Mouse (Mus musculus) heart, adult 11 months (tissue): Measurements from ENCODE around the gene Gm8122.
"Not testable (repeated sequence)": the region's sequence is repeated elsewhere in the genome, so short reads cannot be mapped to it uniquely, and the experiment has no call there.

Source experiments
- DNase-seq: peaks from one replicate; pipeline ENCODE4 v3.0.0; 2022

The Gm8122 gene

DNA sequence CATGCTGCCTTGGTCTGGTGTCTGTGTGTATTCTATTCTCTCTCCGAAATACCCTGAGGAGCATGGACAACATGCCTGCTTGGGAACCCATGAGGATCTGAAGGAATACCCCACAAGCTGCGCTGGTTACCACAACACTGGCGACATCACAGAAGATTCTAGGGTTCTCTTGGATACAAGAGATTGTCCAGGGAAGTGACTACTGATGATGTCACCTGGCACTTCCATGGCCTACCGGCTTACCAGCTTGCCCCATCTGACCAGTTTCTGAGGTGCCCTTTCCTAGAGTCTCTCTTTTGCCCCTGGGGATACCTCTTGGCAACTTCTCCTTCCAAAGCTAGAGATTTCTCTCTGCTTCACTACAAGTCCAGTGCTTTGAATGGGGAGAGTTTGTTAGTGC is at the start of gene Gm8122:
TSS of gene Gm8122 (minus strand) at position 101 of the 400 bp plus-strand sequence.
- DNase-seq, result not testable (repeated sequence)

DNA sequence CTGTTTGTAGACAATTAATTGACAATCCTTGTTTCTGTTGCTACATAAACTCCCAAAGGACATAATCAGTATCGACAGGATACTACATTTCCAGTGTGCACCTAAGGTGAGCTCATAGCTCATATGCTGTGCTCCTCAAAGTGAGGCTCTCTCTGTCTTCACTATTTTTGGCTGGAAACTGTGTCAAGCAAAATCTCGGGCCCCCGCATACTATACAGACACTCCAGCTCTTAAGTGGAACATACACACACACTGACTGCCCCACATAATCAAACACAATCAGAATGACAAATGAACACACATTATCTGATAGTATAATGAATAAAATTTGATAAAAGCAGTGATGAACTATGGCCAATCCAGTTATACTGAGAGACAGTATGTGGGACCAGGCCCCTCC is 43.6 kb upstream of the Gm8122 start:
- DNase-seq, result peak; percentile 94

DNA sequence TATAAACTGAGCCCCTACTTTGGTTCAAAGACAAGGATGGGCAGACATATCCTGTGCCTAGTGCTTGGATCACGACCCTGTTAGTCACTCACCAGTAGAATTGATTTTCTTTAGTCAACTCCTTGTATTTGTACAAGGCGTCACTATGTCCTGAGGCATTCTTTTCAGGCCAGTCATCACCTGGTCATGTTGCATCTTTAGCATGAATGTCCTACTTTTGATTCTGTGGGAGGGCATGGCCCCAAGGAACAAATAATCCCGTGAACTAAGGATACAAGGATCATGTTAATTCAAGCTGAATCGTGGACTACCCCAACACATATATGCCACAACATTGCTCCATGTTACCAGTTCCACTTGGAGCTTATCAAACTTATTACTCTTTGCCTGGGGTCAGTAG is 43.0 kb upstream of the Gm8122 start:
- peak; percentile 93 for DNase-seq

DNA sequence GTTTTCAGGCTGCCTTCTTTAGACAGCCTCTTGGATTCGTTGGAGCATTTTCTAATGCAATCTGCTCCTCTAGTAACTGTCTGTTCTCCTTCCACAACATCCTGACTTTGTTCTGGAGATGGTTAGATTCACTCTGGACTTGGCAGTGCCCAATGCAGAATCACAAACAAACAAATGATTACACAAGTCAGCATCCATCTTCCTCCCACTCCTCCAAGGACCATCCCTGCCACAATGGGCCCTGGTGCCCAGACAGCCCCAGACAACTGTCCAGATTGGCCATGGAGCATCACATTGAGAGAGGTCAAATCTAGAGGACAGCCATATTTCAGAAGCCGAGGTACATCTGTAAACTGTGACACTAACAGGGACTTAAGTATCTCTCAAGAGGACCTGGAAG is 42.4 kb upstream of the Gm8122 start:
- peak; percentile 94 for DNase-seq

GRCm38 (mm10) chr14:43275752-43276151 is 40.6 kb upstream of the Gm8122 start:
- peak; percentile 93 for DNase-seq

- peak; percentile 97 for DNase-seq
Measured at GRCm38 (mm10) chr14:43274986-43275511, 39.9 kb upstream of the Gm8122 start, which contains the start of gene Gm9732. TSS of gene Gm9732 (plus strand) at chr14:43275036.

GRCm38 (mm10) chr14:43273161-43273560 is 38.1 kb upstream of the Gm8122 start:
- DNase-seq, result peak; percentile 93

DNA sequence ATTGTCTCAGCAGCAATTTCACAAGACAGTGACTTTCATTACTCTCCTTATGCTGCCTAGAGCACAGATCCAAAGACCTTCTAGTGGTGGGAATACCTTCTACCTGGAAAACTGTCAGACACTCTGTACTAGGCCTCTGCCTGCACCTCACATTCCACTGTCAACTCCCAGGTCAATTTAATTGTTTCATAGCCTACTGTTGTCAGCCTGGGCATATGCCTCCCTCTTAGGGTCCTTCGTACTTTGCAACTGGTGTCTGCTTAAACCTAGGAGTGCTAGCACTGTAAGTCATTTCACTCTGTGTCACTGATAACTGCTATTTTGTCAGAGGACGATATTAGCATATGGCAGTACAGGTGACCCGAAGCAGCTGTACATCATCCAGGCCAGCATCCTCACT is 34.1 kb upstream of the Gm8122 start:
- DNase-seq, result peak; percentile 93

GRCm38 (mm10) chr14:43268521-43269084 is 33.5 kb upstream of the Gm8122 start:
- DNase-seq, result peak; percentile 94

DNA sequence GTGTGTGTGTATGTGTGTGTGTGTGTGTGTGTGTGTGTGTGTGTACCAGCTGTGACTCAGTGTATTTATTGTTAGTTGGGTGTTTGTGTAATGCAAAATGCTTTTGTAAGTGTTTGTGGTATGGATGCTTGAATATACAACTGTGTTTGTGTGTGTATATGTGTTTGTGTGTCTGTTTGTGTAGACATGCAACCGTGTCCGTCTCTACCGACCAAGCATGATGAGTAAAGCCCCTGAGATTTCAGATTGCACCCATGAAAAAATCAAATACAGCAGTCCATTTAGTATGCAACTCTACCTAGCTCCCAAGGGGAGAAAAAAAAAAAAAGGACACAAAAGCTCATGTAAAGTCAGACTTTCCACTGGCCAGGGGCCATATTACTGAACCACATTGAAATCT is 28.3 kb upstream of the Gm8122 start:
- peak; percentile 91 for DNase-seq

- not testable (repeated sequence) for DNase-seq
Measured at GRCm38 (mm10) chr14:43258349-43258748, 23.2 kb upstream of the Gm8122 start, which contains the start of gene Gm8126. TSS of gene Gm8126 (plus strand) at chr14:43258649.

GRCm38 (mm10) chr14:43256511-43256910 is 21.4 kb upstream of the Gm8122 start:
- DNase-seq, result peak; percentile 93

DNA sequence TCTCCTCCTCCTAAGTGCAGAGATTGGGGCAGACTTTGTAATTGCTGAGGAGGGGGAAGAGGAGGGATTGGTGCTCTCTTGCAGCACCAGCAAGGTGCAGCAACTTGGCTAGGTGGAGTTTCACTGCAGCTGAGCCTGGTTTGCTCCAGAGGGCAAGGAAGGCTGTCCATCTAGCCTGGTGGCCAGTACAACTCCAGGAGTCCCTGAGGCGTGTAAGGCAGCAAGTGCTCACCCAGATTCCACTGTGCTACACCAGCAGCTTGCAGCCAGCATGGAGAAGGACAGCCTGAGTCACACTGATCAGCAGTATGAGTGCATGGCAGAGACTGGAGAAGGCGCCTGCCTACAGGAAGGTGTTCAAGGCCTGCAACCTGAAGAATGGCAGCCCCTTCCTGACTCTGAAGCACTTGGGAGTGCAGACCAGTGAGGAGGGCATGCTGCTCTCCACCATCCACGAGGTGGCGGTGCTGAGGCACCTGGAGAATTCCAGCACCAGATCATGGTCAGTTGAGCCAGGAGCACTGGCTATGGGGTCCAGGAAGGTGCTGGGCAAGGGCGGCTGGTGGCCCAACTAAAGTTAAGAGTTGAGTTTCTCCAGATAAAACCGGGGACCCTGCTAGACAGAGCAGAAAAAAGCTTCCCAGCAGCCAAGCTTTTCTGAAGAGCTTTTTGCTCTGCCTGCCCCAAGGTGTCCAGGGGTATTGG is 15.6 kb upstream of the Gm8122 start:
- DNase-seq, result peak; percentile 83

DNA sequence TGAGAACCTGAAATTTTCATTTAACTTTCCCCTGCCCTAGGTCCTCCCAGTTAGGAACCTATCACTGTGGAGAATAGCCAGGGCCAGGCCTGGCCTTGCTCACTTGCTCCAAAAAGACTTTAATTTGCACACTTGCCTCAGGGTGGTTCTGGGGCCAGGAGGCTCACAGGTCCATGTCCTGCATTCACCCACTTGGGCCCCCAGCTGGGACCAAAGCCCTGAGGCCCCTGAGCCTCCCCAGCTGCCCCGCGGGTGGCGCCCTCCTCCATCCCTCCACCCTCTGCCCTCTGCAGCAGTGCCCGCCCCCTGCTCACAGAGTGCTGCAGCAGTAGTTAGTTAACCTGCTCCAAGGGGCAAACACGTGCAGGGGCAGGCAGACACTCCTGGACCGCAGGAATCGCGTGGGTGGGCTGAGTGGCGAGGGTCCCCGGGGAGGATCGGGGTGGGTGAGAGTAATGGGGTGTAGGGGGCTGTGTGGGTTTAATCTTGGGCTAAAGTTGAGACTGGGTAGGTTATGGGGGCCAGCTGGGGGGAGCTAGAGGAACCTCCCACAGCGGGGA is 14.6 kb upstream of the Gm8122 start:
- peak; percentile 94 for DNase-seq

DNA sequence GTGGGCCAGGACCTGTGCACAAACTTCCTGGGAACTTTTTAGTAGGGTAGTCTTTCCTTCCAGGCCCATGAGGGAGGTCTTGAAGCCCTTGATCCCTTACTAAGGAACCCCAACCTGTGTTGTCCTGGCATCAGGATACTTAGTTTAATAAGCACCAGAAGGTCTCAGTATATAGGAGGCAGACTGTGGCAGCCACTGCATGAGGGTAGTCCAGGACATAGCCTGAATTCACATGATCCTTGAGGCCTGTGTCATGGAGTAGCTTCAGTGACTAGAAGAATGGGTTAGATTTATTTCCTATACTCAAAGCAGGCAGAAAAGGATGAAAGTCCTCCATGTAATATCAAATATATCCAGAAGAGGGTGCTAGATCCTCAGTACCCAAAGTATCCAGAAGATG is 2.7 kb upstream of the Gm8122 start:
- peak; percentile 81 for DNase-seq
